Mouse (Mus musculus): Measurements from ENCODE around the gene Ak9.

The Ak9 gene

DNA sequence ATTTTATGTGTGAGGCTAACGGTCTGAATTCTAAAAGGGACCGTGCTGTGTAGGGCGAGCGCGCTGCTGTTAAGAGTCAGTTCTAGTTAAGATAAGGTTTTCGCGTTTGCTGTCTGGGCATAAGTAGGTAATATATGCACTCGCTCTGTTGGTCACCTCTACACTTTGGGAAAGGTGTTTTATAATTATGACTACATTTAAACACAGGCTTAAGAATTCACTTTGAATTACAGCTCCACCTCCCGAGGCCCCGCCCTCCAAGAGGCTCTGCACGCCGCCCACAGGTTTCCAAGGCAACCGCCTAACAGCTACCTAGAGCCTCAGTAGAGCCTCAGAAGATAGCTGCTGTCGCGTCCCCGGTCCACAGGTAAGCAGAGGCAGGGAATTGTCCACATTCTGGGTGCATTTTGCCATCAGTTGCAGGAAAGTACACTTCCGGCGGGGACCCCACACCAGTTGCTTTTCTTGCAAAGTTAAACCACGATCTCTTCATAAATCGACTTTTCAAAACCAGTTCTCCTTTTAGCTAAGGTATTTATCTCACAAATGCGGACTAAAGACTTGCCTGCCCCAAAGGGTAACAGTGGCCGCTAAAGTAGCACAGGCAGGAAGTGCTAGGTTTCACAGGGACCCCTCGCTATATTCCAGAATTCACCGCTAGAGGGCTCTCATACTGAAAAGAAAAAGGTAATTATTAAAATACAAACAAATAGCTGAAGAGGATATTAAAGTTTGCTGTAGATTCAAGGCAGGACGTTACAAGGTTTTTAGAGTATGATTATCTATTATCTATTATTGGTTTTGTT is at the start of gene Ak9:
Gene Ak9, plus strand, starts transcription at position 342 of the 806 bp plus-strand sequence.
- peak; percentile 83 for DNase-seq (ENCODE audit: low spot score)

DNA sequence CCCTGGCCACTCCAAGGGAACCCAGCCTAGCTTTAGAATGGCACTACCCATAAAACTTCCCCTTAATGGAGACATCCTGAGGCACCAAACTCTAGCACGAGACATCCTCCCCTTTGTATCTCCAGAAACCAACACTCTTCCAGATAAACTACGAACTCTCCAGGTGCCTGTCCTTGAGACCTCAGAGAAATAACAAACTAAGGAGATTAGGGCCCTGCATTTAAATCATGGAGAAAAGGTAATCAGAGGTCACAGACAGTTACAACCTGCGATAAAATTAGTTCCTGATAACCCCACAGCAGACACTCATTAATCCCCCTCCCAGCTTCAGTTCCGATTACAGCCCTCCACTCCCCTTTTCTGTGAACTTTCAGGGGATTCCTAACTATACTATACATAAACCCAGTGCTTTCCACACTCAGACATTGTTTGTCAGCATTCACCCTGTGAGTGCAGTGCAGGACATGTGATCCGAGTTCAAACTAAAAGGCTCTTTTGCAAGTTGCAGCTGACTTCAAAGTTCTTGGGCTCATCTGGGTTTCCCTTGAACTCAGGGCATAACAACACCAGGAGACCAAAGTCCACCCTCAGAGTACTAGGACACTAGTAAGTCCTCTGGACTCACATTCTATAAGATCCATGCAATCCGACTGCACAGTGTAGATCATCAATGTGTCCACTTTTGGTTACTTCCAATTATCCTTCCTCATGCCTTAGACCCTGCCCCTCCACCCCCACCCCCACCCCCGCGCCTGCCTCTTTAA is 43.4 kb upstream of the Ak9 start:
- DNase-seq (ENCODE audit: low spot score), result no peak

DNA sequence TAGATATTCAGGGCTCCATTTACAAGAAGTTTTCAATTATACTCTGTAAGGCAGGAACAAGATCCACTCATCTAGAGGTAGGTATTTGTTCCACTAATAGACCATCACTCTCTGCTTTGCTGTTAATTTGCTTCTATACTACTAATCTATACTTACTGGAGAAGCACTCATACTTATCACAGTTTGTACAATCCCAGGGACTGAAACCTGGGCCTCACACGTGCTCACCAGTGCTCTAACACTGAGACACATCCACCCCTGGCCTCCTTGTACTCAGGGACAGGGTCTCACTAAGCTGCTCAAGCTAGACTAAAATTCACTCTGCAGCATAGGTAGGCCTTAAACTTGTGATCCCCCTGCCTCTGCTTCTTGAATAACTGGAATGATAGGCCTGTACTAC is 42.6 kb upstream of the Ak9 start:
- DNase-seq (ENCODE audit: low spot score), result no peak

DNA sequence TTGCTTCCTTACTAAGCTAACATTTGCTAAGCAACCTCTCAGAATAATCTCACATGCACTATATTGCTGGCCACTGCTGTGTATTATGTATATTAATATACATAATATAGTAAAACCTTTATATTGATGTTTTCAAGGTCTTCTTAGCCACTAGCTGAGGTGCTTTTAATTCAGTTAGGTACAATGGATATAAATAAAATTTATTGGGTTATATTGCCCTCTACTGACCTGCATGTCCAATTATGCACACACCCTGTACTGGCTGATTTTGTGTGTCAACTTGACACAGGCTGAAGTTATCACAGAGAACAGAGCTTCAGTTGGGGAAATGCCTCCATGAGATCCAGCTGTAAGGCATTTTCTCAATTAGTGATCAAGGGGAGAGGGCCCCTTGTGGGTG is 41.9 kb upstream of the Ak9 start:
- no peak for DNase-seq (ENCODE audit: low spot score)

DNA sequence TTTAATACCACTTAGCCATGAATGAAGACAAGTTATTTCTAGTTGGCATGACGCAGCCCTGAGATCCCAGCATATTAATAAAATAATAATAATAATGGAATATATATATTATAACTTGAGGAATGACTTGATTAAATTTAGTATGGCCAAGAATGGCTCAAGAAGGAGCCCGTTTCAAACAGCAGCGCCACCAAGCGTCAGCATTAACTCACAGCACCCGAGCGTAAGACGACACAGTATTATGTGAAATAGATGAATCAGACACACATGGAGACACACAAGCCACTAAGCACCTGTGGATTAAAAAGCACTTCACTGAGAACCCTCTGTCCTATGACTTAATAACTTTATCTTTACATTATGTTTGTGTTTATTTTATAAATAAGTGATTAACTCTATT is 31.9 kb upstream of the Ak9 start:
- no peak for DNase-seq (ENCODE audit: low spot score)

DNA sequence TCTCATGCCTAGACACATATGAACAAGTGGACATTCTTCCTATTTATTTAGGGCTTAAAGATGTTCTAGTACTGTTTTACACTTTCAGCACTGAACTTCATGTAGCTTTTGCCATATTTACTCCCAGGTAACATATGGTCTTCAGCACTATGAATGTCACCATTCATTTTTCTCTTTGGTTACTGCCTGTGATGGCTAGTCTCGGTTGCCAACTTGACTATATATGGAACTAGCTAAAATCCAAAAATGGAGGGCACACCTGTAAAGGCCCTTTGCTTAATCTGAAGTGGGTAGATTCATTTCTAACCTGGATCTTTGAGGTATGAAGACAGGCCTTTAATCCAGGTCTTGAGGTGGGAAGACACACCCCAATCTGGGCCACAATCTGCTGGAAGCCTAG is 28.9 kb upstream of the Ak9 start:
- no peak for DNase-seq (ENCODE audit: low spot score)

DNA sequence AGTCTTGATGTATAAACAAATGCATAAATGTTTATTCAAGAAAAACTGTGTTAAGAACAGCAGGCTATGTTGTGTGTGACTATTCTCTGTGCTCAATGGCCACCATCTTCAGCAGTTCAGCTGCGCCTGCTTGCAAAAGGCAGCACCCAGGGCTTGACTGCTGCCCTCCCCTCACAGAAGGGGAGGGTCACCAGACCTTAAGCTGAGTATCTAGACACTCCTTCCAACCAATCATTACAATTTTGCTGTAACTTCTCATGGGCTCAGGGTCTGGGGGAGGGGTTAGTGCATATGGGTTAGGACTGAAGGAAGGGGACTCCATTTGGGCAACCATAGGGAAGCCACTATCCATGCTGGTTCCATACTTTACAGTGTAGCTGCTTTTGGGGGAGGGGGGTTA is 25.0 kb upstream of the Ak9 start:
- DNase-seq (ENCODE audit: low spot score), result no peak

DNA sequence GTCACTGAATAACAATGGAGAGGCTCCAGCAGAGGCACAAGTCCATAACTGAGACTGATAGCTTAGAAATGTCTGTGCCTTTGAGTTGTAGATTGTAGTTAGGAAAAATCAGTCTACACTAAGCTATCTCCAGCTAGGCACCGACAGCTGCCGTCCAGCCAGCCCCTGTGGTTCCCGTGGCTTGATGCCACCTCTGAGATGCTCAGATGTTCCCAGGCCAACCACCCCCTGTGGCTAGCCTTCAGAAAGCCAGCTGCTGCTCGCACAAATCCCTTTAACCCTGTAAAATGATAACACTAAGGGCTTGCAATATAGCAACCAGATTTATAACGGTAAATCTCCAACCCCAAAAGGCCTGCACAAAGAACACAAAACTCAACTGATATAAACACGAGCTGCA is 23.6 kb upstream of the Ak9 start:
- no peak for DNase-seq (ENCODE audit: low spot score)

DNA sequence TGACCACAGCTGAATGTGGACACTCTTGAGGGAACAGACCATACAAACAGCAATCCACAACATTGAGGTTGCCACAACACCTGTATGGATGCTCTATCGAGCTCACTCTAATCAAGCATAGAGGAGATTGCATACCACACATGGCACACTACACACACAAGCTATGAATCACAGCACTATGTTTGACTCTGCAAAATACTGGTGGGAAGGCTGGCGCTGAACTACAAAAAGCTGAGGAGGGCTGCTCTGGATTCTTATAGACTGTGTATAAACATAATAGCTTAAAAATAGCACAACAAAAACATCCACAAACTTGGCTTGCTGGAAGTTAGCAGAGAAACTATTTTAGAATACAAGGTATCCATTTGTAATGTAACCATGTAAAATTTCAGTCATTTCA is 23.0 kb upstream of the Ak9 start:
- DNase-seq (ENCODE audit: low spot score), result no peak

DNA sequence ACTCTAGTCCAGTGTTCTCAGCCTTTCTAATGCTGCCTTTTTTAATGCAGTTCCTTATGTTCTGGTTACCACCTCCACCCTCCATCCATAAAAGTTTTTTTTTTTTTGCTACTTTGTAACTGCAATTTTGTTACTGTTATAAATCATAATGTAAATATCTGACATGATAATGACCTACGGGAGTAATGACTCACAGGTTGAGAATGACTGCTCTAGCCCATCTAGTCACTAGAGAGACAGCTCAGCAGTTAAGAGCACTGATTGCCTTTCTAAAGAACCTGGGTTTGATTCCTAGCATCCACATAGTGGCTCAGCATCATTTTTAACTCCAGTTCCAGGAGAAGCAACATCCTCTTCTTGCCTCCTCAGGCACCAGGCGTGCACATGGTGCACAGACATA is 21.7 kb upstream of the Ak9 start:
- DNase-seq (ENCODE audit: low spot score), result no peak

DNA sequence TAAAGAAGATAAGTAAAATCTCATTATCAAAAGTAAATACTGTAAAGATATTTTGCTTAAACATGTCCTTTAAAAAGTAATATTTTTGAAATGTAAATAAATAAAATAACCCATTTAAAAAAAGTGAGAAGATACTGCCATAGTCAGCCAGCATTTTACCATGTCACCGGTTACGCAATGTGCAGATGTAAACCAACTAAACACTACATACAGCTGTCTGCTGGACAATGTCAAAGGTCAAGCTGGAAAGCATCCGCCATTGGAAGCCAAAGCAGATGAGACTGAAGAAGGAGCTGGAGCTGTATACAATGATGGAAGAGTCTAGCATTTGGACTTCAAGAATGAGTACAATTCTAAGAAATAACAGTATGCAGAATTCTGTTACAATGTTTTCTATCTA is 16.2 kb upstream of the Ak9 start:
- DNase-seq (ENCODE audit: low spot score), result no peak

DNA sequence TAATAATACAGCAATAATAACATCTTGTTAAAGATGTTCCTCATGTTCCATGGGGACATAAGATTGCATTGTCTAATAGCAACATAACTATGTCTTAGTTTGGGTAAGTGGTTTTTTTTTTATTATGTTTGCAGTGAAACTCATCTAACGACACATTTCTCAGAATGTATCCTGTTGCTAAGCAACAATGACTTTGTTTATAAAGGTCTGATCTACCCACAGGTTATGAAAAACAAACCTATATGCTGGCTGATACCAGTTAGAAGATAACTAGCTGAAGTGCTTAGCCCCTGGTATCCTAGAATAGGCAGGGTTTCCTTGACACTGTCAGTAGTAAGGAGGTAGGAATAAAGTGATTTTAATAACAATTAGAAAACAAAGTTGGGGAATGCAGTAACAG is 15.7 kb upstream of the Ak9 start:
- DNase-seq (ENCODE audit: low spot score), result no peak

DNA sequence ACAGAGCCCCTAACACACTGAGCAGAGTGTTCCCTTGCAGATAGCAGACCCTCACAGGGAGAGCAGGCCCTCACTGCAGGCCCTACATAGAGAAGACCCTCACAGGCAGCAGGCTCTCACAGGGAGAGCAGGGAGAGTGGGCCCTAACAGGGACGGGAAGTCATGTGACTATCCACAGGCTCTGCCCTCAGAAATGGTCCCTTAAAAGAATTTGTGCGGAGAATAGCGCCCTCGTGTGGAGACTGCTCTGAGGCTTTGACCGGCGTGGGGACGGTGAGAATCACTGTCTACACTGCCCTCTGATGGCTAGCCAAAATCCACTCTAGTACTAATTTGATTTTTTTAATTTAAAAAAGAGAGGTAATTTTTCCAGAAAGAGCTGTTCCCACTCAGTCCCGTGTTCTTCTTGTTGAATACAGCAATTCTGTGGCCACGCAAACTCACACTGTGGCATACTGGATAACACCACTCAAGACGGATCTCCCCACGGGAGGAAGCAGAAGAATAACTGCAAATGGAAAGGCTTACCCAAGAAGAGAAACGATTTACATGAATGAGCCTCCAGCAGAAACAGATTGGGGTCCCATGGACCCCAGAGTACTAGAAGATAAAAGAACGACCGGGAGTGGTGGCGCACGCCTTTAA is 14.9 kb upstream of the Ak9 start:
- peak; percentile 76 for DNase-seq (ENCODE audit: low spot score)

DNA sequence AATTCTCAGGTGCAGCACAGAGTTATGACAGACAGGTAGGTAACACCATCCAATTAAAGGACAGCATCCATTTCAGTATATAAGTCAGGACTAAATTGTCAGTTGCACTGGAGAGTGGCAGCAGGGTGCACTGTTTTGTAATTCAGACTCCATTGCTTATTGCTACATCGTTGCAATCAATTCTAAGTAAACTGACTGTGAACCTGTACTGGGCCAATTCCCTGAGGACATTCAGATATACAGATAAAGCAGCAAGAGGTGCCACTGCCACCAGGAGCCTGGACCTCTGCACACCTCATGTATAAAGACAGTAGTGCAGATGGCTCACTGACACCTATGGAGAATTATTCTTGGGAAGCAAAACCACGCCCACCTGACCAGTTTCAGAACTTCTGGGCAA is 12.8 kb upstream of the Ak9 start:
- DNase-seq (ENCODE audit: low spot score), result no peak

DNA sequence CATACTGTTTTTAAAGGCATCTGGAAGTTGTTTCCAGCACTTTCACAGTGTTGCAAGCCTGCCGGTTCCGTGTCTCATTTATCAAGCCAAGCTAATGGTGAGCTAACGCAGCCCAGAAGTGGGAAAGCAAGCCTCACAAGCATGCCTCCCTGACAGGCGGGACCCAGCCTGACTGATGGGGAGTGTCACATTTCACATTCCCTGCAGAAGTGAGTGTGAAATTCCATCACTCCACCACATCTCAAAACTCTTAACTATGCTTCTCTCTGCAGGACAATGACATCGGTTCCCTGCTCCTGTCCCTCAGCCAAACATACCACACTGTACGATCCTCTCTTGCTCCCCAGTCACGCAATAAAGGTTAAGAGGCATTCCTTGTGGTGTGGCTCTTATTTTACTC is 10.8 kb upstream of the Ak9 start:
- no peak for DNase-seq (ENCODE audit: low spot score)

DNA sequence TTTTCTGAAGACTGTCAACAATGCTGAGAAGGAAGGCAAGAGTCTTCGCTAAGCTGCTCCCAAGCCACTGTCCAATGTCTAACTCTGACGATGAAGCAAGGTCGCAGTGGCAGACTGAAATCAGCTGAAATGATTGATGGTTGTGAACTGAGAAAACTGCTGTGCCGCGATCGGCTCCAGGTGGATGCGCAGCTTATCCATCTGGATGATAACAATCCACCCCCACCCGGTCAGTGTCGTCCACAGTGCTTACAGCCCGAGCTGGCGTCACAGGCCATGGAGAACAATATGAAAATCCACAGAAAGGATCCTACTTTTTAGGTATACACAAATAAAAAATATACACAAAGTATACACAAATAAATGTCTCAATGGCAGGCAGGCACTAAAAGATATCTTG is 9.0 kb upstream of the Ak9 start:
- DNase-seq (ENCODE audit: low spot score), result no peak

DNA sequence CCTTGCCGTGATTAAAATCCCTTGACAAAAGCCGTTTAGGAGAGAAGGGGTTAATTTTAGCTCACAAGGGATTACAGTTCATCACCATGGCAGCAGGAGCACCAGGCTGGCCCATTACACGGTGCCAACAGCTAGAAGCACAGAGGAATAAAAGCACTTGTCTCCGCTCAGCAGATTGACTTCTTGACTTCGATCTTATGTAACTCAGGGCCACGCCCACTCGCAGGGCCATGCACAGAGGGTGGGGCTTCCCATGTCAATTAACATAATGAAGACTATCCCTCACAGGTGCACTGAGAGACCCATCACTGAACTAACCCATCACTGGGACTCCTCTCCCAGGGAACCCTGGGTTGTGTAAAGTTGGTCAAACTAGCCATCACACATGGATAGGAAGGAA is 8.6 kb upstream of the Ak9 start:
- DNase-seq (ENCODE audit: low spot score), result no peak

DNA sequence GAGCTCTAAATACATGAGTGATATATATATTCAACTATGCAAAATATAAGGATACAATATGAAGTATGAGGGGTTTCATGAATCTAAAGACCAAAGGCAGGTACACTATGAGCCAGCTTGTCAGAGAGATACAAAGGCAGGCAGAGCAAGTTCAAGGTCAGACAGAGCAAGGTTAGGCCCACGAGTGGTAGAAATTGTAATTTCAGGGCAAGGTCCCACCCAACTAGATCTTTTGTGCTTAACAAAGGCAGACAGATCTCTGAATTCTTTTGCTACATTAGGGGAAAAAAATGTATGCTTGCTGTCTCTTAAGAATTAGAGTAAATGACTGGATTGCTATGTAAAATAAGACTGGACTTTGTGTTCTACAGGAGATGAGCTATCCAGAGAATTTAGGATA is 3.6 kb upstream of the Ak9 start:
- no peak for DNase-seq (ENCODE audit: low spot score)

DNA sequence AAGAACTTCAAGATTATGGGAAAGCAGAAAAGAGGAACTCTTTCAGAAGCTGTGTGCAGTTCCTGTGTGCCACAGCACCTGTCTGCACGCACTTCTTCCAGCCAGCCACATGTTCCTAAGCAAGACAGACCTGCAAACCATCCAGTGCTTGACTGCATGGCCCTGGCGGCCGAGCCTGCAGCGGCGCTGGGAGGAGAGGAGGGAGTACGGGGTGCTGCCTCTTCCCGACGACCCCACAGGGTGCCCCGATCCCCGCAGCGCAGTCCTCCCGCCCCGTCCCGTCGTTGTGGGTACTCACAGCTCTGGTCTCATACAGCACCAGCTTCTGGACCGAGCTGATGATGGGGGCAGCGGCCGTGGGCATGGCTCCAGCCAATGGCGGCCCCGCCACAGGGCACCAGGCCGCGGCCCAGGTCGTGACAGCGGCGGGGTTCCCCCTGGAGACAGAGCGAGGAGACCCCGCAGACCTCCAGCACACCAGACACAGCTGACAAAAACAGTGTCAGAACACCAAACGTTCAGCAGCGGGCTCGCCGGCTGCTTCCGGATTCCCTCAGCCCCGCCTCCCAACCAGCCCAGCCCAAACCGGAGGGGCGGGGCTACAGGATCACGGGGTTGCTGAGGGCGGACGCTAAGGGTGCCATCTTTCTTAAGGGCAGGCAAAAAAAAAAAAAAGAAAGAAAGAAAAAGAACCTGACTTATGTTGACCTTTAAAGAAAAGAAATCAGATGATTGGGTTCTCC is 920 bp upstream of the Ak9 start, which contains the start of gene Fig4:
Gene Fig4, minus strand, starts transcription at position 572 of the 743 bp plus-strand sequence.
- peak; percentile 86 for DNase-seq (ENCODE audit: low spot score)

DNA sequence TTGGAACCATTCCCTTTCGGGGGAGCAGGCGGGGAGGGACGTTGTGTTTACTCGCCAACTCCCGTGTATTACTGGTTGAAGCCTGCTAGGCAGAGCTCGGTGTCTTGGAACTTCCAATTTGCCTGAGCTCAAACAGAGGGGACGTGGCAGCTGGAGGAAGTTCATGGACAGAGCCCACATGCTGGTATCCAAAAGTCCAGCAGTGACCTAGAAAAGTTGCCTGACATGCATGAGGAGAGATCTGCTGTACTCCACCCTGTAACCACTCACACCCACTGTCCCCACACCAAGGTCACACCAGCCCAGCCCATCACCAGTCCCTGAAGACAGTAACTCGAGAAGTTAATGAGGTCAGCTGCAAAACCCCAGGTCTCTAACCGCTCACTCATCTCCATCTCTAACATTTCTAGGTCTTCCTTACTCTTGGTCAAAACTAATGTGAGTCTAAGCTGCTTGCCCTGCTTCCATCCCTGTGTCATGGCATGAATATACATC is 1.2 kb downstream of the Ak9 start:
- DNase-seq (ENCODE audit: low spot score), result no peak

DNA sequence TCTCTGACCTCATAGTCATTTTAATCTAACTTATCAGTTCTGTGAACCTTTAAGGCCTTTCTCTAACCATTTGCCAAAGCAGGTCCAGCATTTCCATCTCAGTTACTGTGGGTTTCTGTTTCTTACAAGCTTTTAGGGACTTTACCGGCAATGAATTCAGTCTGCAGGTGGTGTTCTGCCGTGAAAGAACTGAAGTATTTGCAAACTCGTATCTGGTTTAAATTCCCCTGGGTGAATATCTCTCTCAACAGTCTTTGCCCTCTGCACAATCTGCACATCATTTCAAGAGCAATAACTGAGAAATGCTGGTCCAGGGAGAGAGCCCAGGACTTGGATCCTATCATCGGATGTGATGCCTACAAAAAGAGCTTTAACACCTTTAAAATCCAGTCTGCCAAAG is 4.4 kb downstream of the Ak9 start:
- no peak for DNase-seq (ENCODE audit: low spot score)

DNA sequence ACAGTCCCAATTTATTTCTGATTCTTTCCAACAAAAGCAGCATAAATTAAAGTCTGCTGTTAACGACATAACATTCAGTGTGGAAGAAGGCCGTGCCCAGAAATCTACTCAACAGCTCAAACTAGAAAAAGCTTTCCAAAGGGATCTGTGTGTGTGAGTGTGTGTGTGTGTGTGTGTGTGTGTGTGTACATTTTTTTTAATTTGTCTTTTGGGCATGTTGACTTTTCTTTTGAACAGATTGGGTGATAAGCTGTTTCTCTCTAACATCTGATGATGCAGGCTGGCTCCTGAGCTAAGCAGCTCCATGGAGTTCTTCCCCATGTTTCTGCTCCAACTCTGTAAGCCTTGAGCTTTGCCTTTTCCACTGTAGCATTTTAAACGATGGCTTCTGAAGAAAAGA is 12.1 kb downstream of the Ak9 start:
- DNase-seq (ENCODE audit: low spot score), result no peak
